In genomic region chr16:31290281-31290680, GRCm38 (mm10) we compare ENCODE assay signal across 9 mouse cellular contexts. TPM values are rescaled to one million over a fixed set of nuclear protein-coding genes. Genes with fewer than 3 reads are reported as not detected.
DNase-seq lines count a peak whose midpoint lies in the region; ATAC-seq lines count a peak whose summit lies in the region.
"Had no signal": no experiment of that assay in that cellular context is flagged by ENCODE, and none has a peak within 500 bp of the region (broad histone marks: within the 10 kb centered on the region; RNA-seq: fewer than 3 reads in every experiment).

No protein-coding gene starts in this region.

- H3K4me3 ChIP-seq in midbrain, embryonic 16.5 days (ENCODE audit: low read depth, low read length) = no peak overlapping the region
- H3K4me3 ChIP-seq in midbrain, embryonic 10.5 days = no peak overlapping the region
- H3K4me3 ChIP-seq: liver, embryonic 13.5 days had no signal

- no peak overlapping the region for H3K9ac ChIP-seq in midbrain, embryonic 16.5 days (ENCODE audit: low read depth, low read length)
- H3K9ac ChIP-seq: liver, embryonic 13.5 days had no signal

- no peak for DNase-seq in midbrain, embryonic 10.5 days (ENCODE audit: low spot score)
- DNase-seq in frontal cortex, postnatal 14 days (ENCODE audit: low spot score in 2 of 2) = peak; percentile 63 to 74
- DNase-seq in heart, postnatal 36 days = peak; percentile 89 to 91
- peak; percentile 52 to 76 for DNase-seq in layer of hippocampus, postnatal 14 days (ENCODE audit: low spot score in 2 of 2)
- DNase-seq in urinary bladder, postnatal 14 days (ENCODE audit: low spot score) = peak; percentile 80
- no peak for DNase-seq in thymus, adult 18-20 months
- DNase-seq: liver, embryonic 13.5 days had no signal

- H3K4me2 ChIP-seq in midbrain, embryonic 16.5 days (ENCODE audit: low read length) = no peak overlapping the region
- H3K4me2 ChIP-seq: liver, embryonic 13.5 days had no signal

- intact Hi-C loops in heart, postnatal 36 days (cut with DNase I) = loop anchor here (2.0 to 5.0 kb wide), 2 partner anchors 13 to 57 kb away; no protein-coding TSS in a partner anchor

- H3K9me3 ChIP-seq in midbrain, embryonic 16.5 days (replicated peaks; ENCODE audit: control insufficient read depth, low read length, poor library complexity, severe bottlenecking) = no peaks in the 10 kb centered on the region
- H3K9me3 ChIP-seq in midbrain, embryonic 10.5 days (replicated peaks) = no peaks in the 10 kb centered on the region
- H3K9me3 ChIP-seq: liver, embryonic 13.5 days had no signal

- WGBS in midbrain, embryonic 16.5 days = 82% methylated on average over 10 of the region's 10 CpGs
- WGBS in midbrain, embryonic 10.5 days = 86% methylated on average over 10 of the region's 10 CpGs

- 0 out of 2 replicates have a peak overlapping the region, but pooled peaks have one; percentile 17 for H3K27ac ChIP-seq in midbrain, embryonic 16.5 days (ENCODE audit: low read length)
- H3K27ac ChIP-seq in midbrain, embryonic 10.5 days (replicated peaks) = no peak overlapping the region
- H3K27ac ChIP-seq: liver, embryonic 13.5 days had no signal

- ATAC-seq in midbrain, embryonic 16.5 days = no peak
- ATAC-seq in megakaryocyte-erythroid progenitor cell, adult 5-6 weeks (replicated peaks; ENCODE audit: low FRiP score, low TSS enrichment, poor library complexity, severe bottlenecking) = peak; percentile 70

- H3K27me3 ChIP-seq in midbrain, embryonic 16.5 days (ENCODE audit: control insufficient read depth, insufficient read depth, low read depth, low read length) = no peaks in the 10 kb centered on the region
- H3K27me3 ChIP-seq in midbrain, embryonic 10.5 days (ENCODE audit: low read depth, poor library complexity, severe bottlenecking) = no peaks in the 10 kb centered on the region
- H3K27me3 ChIP-seq: liver, embryonic 13.5 days had no signal

- no peaks in the 10 kb centered on the region for H3K36me3 ChIP-seq in midbrain, embryonic 16.5 days (ENCODE audit: control insufficient read depth, insufficient read depth, low read length)
- no peaks in the 10 kb centered on the region for H3K36me3 ChIP-seq in midbrain, embryonic 10.5 days
- H3K36me3 ChIP-seq: liver, embryonic 13.5 days had no signal

- no peaks in the 10 kb centered on the region for H3K4me1 ChIP-seq in midbrain, embryonic 16.5 days (ENCODE audit: control insufficient read depth, insufficient read depth, low read length)
- no peaks in the 10 kb centered on the region for H3K4me1 ChIP-seq in midbrain, embryonic 10.5 days
- H3K4me1 ChIP-seq: liver, embryonic 13.5 days had no signal

RNA-seq across cellular contexts. Expression of gene Ppp1r2, which starts 15.2 kb away (rescaled TPM):
- polyA plus RNA-seq in midbrain, embryonic 16.5 days (2015; fragmentation: Nextera tagmentation; extraction: Ambion mirVana) = 90.3 and 92.0 TPM in 2 replicates
- polyA plus RNA-seq in midbrain, embryonic 10.5 days (2016; fragmentation: Nextera tagmentation; extraction: Ambion mirVana) = 96.7 and 101 TPM in 2 replicates
- 10 to 100 TPM; 82.1 to 83.7 TPM for total RNA-seq in heart, postnatal 36 days (2021)
- 10 to 100 TPM; 74.8 to 75.6 TPM for total RNA-seq in layer of hippocampus, postnatal 14 days (2021)
- total RNA-seq in megakaryocyte-erythroid progenitor cell, adult 5-6 weeks (2014; fragmentation: Nextera tagmentation) = 43.3 and 53.4 TPM in 2 replicates
- total RNA-seq in megakaryocyte-erythroid progenitor cell, adult 5-6 weeks (2017) = 48.4 and 57.5 TPM in 2 replicates

RNA-seq across cellular contexts. Expression of gene Apod, which starts 24.3 kb away (rescaled TPM):
- 83.5 and 89.1 TPM in 2 replicates for polyA plus RNA-seq in midbrain, embryonic 16.5 days (2015; fragmentation: Nextera tagmentation; extraction: Ambion mirVana)
- polyA plus RNA-seq in midbrain, embryonic 10.5 days (2016; fragmentation: Nextera tagmentation; extraction: Ambion mirVana) = 17.4 and 29.0 TPM in 2 replicates
- 1 to 10 TPM; 3.8 to 7.2 TPM for total RNA-seq in heart, postnatal 36 days (2021)
- total RNA-seq in layer of hippocampus, postnatal 14 days (2021) = 10 to 100 TPM; 49.3 to 58.6 TPM
- not detected in 2 replicates for total RNA-seq in megakaryocyte-erythroid progenitor cell, adult 5-6 weeks (2014; fragmentation: Nextera tagmentation)
- not detected in 2 replicates for total RNA-seq in megakaryocyte-erythroid progenitor cell, adult 5-6 weeks (2017)

Comparison
In these comparisons a context has a peak if more than half of its experiments do, and no peak if none do; other contexts are left out.
1. DNase-seq: peak in frontal cortex, postnatal 14 days (2 of 2), heart, postnatal 36 days (2 of 2), layer of hippocampus, postnatal 14 days (2 of 2) and urinary bladder, postnatal 14 days (single experiment); none in midbrain, embryonic 10.5 days (single experiment) and thymus, adult 18-20 months (0 of 2).
2. RNA of gene Apod, which starts 24.3 kb away (total RNA-seq): 49.3 to 58.6 TPM in layer of hippocampus, postnatal 14 days; 3.8 to 7.2 TPM in heart, postnatal 36 days and not detected in megakaryocyte-erythroid progenitor cell, adult 5-6 weeks; every median in the first group is over 4 times any median in the second.